Mouse (Mus musculus): ENCODE data around the gene Gm43720. TPM values are rescaled to one million over a fixed set of nuclear protein-coding genes. Genes with fewer than 3 reads are reported as not detected.

Gene Gm43720
- polyA plus RNA-seq, 1 experiment from 2014 or later: 0.15 TPM

DNA sequence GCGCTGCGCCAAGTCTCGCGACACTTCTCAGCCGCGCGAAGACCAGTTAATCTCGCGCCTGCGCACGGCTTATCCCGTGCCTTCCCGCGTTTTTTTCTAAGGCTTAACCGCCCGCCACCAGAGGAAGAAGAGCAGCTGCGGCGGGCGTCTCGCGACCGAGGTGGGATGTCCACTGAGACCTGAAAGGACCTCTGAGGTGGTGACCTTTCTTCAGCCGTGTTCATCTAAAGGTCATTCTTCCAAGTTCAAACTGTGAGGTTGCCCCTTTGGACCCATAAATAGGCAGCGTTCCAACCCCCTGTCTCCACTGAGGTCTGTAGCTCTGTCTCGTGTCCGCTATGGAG, 639 bp upstream of the Gm43720 start:
- H3K27ac ChIP-seq: no peak overlapping the region
- no peak for DNase-seq (ENCODE audit: low spot score)
- H3K36me3 ChIP-seq (replicated peaks; ENCODE audit: control insufficient read depth, insufficient read depth): peaks cover 28% of the 10 kb centered on the region
- no peak for ATAC-seq (ENCODE audit: low FRiP score)
- no peak overlapping the region for H3K9ac ChIP-seq
- peak overlapping the region; percentile 54 for H3K4me3 ChIP-seq (replicated peaks; ENCODE audit: low read length)
- H3K9me3 ChIP-seq (ENCODE audit: control insufficient read depth, low read length): peaks cover 7% of the 10 kb centered on the region; the same call in 1 of the 2 replicates
- H3K27me3 ChIP-seq (ENCODE audit: control insufficient read depth, insufficient read depth, low read length): no peaks in the 10 kb centered on the region
- 21% methylated on average over 26 of the region's 26 CpGs for WGBS
- H3K4me2 ChIP-seq (replicated peaks): peak overlapping the region; percentile 68
- H3K4me1 ChIP-seq (replicated peaks; ENCODE audit: control insufficient read depth, insufficient read depth, low read length): peaks cover 37% of the 10 kb centered on the region

GRCm38 (mm10) chr5:138277994-138278393, 1.8 kb downstream of the Gm43720 start:
- peak overlapping the region; percentile 71 for H3K9ac ChIP-seq
- peaks cover 7% of the 10 kb centered on the region; the same call in 1 of the 2 replicates for H3K9me3 ChIP-seq (ENCODE audit: control insufficient read depth, low read length)
- peaks cover 52% of the 10 kb centered on the region for H3K4me1 ChIP-seq (replicated peaks; ENCODE audit: control insufficient read depth, insufficient read depth, low read length)
- peak overlapping the region; percentile 68 for H3K4me2 ChIP-seq (replicated peaks)
- DNase-seq (ENCODE audit: low spot score): no peak
- WGBS: 83% methylated on average over 7 of the region's 7 CpGs
- H3K36me3 ChIP-seq (replicated peaks; ENCODE audit: control insufficient read depth, insufficient read depth): peaks cover 38% of the 10 kb centered on the region
- ATAC-seq (ENCODE audit: low FRiP score): no peak
- peak overlapping the region; percentile 54 for H3K4me3 ChIP-seq (replicated peaks; ENCODE audit: low read length)
- H3K27me3 ChIP-seq (ENCODE audit: control insufficient read depth, insufficient read depth, low read length): no peaks in the 10 kb centered on the region
- no peak overlapping the region for H3K27ac ChIP-seq

DNA sequence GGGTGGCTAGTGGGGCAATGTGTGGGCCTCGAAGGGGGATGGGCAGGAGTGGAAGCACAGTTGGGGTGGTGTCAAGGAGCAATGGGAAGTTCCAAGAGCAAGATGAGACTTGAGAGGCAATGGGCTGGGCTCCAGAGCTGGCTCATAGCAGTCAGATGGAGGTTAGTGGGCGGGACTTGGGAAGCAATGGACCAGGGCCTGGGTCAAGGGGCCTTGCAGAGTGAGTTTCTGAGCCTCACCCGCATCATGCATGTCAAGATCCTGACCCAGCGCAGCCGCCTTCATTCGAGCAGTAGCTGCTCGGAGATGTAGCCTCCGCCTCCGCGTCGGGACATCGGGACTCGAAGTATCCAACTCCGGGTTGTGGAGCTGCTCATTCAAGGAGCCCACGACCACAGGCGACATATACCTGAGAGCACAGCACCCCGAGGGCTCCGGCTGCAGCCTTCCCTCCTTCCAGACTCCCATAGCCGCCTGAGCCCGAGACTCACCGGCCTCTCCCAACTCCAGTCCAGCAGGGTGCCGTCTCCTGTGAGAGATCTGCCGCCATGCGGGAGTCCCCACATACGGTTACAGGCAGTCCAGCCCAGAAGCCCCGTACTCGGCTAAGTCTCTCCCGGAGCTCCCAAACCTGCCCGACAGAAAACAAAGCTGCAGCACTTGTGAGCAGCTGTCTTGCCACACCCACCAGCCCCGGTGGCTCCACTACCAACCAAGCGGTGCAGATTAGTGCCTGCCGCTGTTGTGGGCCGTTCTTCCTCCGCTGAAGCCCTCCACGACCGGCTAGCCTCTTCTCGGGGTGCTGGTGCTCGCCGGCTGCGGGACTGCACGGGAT, 4.3 kb downstream of the Gm43720 start:
- Histone ChIP-seq H3K27ac (no peak overlapping the region), H3K4me1 (replicated peaks; ENCODE audit: control insufficient read depth, insufficient read depth, low read length) (peaks cover 52% of the 10 kb centered on the region), H3K9me3 (ENCODE audit: control insufficient read depth, low read length) (peaks cover 1% of the 10 kb centered on the region; the same call in 1 of the 2 replicates), H3K9ac (peak overlapping the region; percentile 64), H3K36me3 (replicated peaks; ENCODE audit: control insufficient read depth, insufficient read depth) (peaks cover 38% of the 10 kb centered on the region), H3K27me3 (ENCODE audit: control insufficient read depth, insufficient read depth, low read length) (no peaks in the 10 kb centered on the region), H3K4me3 (replicated peaks; ENCODE audit: low read length) (peak overlapping the region; percentile 32), H3K4me2 (replicated peaks) (peak overlapping the region; percentile 62)
- WGBS: 8% methylated on average over 41 of the region's 41 CpGs
- no peak for DNase-seq (ENCODE audit: low spot score)
- no peak for ATAC-seq (ENCODE audit: low FRiP score)

GRCm38 (mm10) chr5:138274186-138274585, 5.6 kb downstream of the Gm43720 start:
- WGBS: 42% methylated on average over 8 of the region's 8 CpGs
- ATAC-seq (ENCODE audit: low FRiP score): no peak

DNA sequence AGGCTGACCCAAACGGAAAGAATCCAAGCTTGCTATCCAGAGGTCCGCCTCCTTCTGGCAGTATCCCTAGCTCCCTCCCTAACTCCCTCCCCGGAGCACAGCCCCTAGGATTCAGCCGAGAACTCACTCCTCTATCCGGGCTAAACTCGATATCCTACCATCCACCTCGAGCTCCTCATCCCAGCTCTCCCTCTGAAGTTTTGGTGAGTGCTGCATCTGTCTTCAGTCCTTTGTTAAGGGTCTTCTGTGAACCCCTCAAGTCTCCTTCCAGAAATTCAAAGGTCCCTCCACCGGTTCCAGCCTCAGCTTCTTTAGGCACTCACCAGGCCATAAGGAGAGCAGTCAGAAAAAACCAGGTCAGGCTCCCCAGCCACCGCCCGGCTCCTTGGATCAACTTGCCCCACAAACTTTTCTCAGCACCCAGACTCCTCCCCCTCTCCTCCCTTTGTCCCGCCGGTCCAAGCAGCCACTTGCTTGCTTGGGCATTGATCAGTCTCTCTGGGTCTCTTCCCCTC, 7.3 kb downstream of the Gm43720 start, which contains the start of gene Gal3st4:
Gene Gal3st4, minus strand, starts transcription at position 432 of the 515 bp plus-strand sequence.
- H3K4me2 ChIP-seq (replicated peaks): peak within 1 kb of the TSS; percentile 39
- ATAC-seq (ENCODE audit: low FRiP score) (no peak), DNase-seq (ENCODE audit: low spot score) (no peak)
- no peaks in the 10 kb centered on the region for H3K9me3 ChIP-seq (ENCODE audit: control insufficient read depth, low read length)
- H3K4me1 ChIP-seq (replicated peaks; ENCODE audit: control insufficient read depth, insufficient read depth, low read length): peaks cover 36% of the 10 kb centered on the region
- peak within 1 kb of the TSS; percentile 4; the same call in 1 of the 2 replicates for H3K4me3 ChIP-seq (replicated peaks; ENCODE audit: low read length)
- peaks cover 29% of the 10 kb centered on the region for H3K36me3 ChIP-seq (replicated peaks; ENCODE audit: control insufficient read depth, insufficient read depth)
- H3K9ac ChIP-seq: peak within 1 kb of the TSS; percentile 45
- no peaks in the 10 kb centered on the region for H3K27me3 ChIP-seq (ENCODE audit: control insufficient read depth, insufficient read depth, low read length)
- 1% methylated on average over 12 of the region's 12 CpGs for WGBS
- peak within 1 kb of the TSS; percentile 17; the same call in 1 of the 2 replicates for H3K27ac ChIP-seq

More at GRCm38 (mm10) chr5:138274186-138274585, 5.6 kb downstream of the Gm43720 start:
- no peak for DNase-seq (ENCODE audit: low spot score)
- H3K4me2 ChIP-seq (replicated peaks): no peak overlapping the region
- H3K36me3 ChIP-seq (replicated peaks; ENCODE audit: control insufficient read depth, insufficient read depth): peaks cover 38% of the 10 kb centered on the region
- no peaks in the 10 kb centered on the region for H3K27me3 ChIP-seq (ENCODE audit: control insufficient read depth, insufficient read depth, low read length)
- H3K27ac ChIP-seq: no peak overlapping the region
- no peak overlapping the region for H3K4me3 ChIP-seq (replicated peaks; ENCODE audit: low read length)
- H3K9me3 ChIP-seq (ENCODE audit: control insufficient read depth, low read length): no peaks in the 10 kb centered on the region
- no peak overlapping the region for H3K9ac ChIP-seq
- peaks cover 52% of the 10 kb centered on the region for H3K4me1 ChIP-seq (replicated peaks; ENCODE audit: control insufficient read depth, insufficient read depth, low read length)

GRCm38 (mm10) chr5:138271232-138271631, 8.5 kb downstream of the Gm43720 start:
- Histone ChIP-seq H3K4me1 (replicated peaks; ENCODE audit: control insufficient read depth, insufficient read depth, low read length) (peaks cover 23% of the 10 kb centered on the region), H3K4me3 (replicated peaks; ENCODE audit: low read length) (no peak overlapping the region), H3K4me2 (replicated peaks) (no peak overlapping the region), H3K9ac (no peak overlapping the region), H3K27me3 (ENCODE audit: control insufficient read depth, insufficient read depth, low read length) (no peaks in the 10 kb centered on the region), H3K36me3 (replicated peaks; ENCODE audit: control insufficient read depth, insufficient read depth) (peaks cover 23% of the 10 kb centered on the region), H3K27ac (no peak overlapping the region), H3K9me3 (ENCODE audit: control insufficient read depth, low read length) (no peaks in the 10 kb centered on the region)
- WGBS: 47% methylated on average over 3 of the region's 3 CpGs
- ATAC-seq (ENCODE audit: low FRiP score) (no peak), DNase-seq (ENCODE audit: low spot score) (no peak)

GRCm38 (mm10) chr5:138268980-138269379, 10.8 kb downstream of the Gm43720 start:
- WGBS: 86% methylated on average over 4 of the region's 4 CpGs
- ATAC-seq (ENCODE audit: low FRiP score) (no peak), DNase-seq (ENCODE audit: low spot score) (no peak)
- Histone ChIP-seq H3K4me1 (replicated peaks; ENCODE audit: control insufficient read depth, insufficient read depth, low read length) (peaks cover 17% of the 10 kb centered on the region), H3K27me3 (ENCODE audit: control insufficient read depth, insufficient read depth, low read length) (no peaks in the 10 kb centered on the region), H3K9me3 (ENCODE audit: control insufficient read depth, low read length) (no peaks in the 10 kb centered on the region), H3K4me3 (replicated peaks; ENCODE audit: low read length) (no peak overlapping the region), H3K4me2 (replicated peaks) (no peak overlapping the region), H3K27ac (no peak overlapping the region), H3K36me3 (replicated peaks; ENCODE audit: control insufficient read depth, insufficient read depth) (peaks cover 13% of the 10 kb centered on the region), H3K9ac (no peak overlapping the region)

GRCm38 (mm10) chr5:138267114-138267513, 12.6 kb downstream of the Gm43720 start:
- DNase-seq (ENCODE audit: low spot score) (no peak), ATAC-seq (ENCODE audit: low FRiP score) (no peak)
- no peaks in the 10 kb centered on the region for H3K9me3 ChIP-seq (ENCODE audit: control insufficient read depth, low read length)
- H3K4me1 ChIP-seq (replicated peaks; ENCODE audit: control insufficient read depth, insufficient read depth, low read length): peaks cover 20% of the 10 kb centered on the region
- 83% methylated on average over 3 of the region's 3 CpGs for WGBS
- H3K36me3 ChIP-seq (replicated peaks; ENCODE audit: control insufficient read depth, insufficient read depth): peaks cover 14% of the 10 kb centered on the region
- no peak overlapping the region for H3K27ac ChIP-seq
- no peaks in the 10 kb centered on the region for H3K27me3 ChIP-seq (ENCODE audit: control insufficient read depth, insufficient read depth, low read length)
- H3K4me3 ChIP-seq (replicated peaks; ENCODE audit: low read length): no peak overlapping the region
- H3K4me2 ChIP-seq (replicated peaks): no peak overlapping the region
- H3K9ac ChIP-seq: no peak overlapping the region

GRCm38 (mm10) chr5:138265712-138266111, 14.0 kb downstream of the Gm43720 start:
- H3K9ac ChIP-seq: no peak overlapping the region
- no peak overlapping the region for H3K27ac ChIP-seq
- no peaks in the 10 kb centered on the region for H3K27me3 ChIP-seq (ENCODE audit: control insufficient read depth, insufficient read depth, low read length)
- H3K4me3 ChIP-seq (replicated peaks; ENCODE audit: low read length): no peak overlapping the region
- WGBS: 96% methylated on average over 4 of the region's 4 CpGs
- ATAC-seq (ENCODE audit: low FRiP score) (no peak), DNase-seq (ENCODE audit: low spot score) (no peak)
- peaks cover 20% of the 10 kb centered on the region for H3K4me1 ChIP-seq (replicated peaks; ENCODE audit: control insufficient read depth, insufficient read depth, low read length)
- no peak overlapping the region for H3K4me2 ChIP-seq (replicated peaks)
- no peaks in the 10 kb centered on the region for H3K9me3 ChIP-seq (ENCODE audit: control insufficient read depth, low read length)
- peaks cover 28% of the 10 kb centered on the region for H3K36me3 ChIP-seq (replicated peaks; ENCODE audit: control insufficient read depth, insufficient read depth)
